Mouse (Mus musculus): ENCODE data around the gene Galnt17.

The Galnt17 gene

DNA sequence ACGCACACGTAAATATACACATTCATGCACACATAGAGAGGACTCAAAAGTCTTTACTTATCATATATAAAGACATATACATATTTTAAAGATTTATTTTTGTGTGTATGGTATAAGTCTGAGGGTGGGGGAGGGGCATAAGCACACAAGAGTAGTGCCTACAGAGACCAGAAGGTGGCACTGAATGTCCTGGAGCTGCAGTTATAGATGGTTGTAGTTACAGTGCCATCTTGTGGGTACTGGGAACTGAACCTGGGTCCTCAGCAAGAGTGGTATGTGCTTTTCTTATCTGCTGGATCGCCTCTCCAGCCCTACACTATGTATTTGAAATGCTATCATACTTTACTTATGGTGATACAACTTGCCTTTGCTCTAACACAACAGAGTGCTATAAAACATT lies 68.5 kb downstream of the Galnt17 start:
- DNase-seq, result no peak

DNA sequence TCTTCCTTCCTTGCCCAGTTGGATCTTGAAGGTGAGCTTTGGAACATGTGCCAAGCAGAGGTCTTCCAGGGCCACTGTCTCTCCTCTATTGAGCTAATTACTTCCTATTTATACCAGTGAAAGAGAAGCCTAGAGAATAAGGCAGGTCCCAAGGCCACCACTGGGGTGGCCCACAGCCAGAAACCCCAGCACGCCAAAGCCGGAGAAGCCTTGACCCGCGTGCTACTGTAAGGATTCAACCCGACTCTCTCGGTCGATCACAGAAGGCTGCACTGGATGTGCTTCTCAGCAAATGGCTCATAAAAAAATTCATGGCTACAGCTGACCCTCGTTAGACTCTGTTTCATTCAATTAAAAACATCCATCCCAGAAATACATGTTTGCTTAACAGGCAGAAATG lies 71.4 kb downstream of the Galnt17 start:
- DNase-seq, result no peak

DNA sequence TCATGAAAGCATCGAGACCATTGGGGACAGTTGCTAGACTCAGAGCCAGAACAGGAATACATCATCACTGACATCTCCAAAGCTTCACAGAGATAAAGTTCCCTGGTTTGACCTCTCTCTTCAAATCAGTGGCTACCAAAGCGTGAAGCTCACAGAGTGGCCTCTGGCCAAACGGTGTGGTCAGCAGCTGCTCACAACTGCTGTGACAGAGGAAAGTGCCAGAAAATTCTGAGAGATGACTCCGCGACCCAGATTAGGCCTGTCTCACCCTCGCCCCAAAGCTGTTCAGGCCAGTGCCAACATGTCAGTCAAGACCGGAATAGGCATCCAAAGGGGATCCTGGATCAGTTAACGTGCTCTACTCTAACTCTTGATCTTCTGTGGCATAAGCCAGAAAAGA lies 74.5 kb downstream of the Galnt17 start:
- DNase-seq, result no peak

DNA sequence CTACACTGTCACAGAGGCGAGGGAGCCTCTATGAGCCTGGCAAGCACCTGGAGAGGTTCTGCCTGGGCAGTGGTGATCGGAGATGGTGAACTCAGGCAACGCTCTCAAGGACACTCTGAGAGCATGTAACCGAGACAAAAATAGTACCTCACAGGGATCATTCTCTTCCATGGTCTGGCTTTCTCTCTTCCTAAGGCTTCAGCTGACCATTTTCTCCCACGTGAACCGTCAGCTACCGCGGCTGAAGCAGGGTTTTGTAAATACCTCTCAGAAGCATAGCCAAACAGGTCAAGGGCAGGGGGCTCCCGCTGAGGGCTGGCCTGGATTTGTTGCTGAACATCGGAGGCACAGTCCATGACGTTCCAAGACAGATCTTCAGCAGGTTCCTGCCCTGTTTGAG lies 77.2 kb downstream of the Galnt17 start:
- DNase-seq, result no peak

DNA sequence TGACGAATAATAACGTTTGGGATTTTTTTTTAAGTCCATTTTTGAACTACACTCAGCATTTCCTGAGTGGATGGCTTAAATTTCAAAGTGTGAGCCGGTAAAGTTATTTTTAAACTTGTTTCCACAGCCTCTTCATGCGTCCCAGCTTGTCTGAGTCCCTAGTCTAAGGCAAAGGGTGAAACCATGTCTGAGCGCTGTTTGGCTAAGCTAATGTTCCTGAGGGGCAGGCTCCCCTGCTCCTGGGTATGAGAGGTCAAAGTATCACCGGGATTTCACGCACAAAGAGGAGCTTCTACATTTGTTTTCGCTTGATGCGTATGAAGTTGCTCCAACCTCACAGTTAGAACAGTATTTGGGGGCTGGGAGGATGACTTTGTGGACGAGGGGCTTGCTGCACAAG lies 78.6 kb downstream of the Galnt17 start:
- no peak for DNase-seq

DNA sequence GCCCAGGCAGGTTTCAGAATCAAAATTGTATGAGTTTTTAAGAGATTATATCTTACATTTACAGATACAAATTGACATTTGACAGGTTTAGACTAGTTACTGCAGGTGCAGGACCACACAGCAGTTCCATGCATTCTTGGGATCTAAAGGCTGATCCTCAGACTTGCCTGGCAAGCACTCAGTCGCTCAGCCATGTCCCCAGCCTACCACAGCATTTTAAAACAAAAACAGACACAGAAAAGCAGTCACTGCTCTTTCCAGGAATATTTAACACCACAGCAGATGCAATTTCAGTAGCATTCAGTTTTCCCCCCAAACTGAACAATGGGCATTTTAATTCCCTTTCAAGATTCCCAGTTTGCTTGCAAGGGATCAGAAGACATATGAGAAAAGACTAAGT lies 84.9 kb downstream of the Galnt17 start:
- DNase-seq, result no peak

DNA sequence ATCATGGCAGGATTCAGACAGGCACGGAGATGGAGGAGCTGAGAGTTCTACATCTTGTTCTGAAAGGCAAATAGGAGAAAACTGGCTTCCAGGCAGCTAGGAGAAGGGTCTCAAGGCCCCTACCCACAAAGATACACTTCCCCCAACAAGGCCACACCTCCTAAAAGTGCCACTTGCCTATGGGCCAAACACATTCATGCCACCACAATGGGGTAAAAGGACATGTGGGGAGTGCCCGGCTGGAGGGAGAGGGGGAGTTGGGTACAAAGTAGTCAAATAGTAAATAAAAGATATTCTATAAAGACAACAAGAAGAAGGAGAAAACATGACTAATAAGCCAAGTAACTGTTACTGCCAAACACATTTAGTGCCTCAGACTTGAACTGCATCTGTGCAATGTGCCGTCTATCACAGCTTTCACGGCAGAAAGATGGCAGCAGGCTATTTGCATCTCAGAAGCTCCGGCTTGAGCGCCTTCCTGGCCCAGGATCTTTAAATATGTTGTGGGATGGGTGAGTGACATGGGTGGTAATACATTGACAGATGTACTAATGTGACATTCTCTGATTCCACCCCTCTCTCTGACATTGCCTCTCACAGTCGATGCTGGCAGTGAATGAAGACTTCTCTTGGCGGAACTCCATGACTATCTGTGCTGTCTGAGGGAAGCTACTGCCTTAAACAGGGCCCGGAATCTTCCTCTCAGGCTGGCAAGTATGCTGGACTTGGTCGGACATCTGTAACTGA lies 85.6 kb downstream of the Galnt17 start:
- no peak for DNase-seq

DNA sequence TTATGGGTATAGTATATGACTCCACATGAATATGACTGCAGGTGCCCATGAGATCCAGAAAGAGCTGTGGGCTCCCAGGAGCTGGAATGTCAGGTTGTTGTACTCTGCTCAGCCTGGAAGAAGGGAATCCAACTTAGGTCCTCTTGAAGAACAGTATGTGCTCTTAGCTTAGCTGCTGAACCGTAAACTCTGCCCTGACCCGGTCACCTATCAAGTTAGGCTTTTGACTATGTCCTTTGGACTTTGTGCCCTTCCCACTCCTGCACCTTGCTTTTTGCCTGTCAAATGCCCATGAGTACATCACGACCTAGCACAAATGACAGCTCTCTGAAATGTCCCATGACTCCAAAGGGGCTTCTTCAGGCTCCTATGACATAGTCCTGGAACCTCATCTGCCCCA lies 90.1 kb downstream of the Galnt17 start:
- no peak for DNase-seq

DNA sequence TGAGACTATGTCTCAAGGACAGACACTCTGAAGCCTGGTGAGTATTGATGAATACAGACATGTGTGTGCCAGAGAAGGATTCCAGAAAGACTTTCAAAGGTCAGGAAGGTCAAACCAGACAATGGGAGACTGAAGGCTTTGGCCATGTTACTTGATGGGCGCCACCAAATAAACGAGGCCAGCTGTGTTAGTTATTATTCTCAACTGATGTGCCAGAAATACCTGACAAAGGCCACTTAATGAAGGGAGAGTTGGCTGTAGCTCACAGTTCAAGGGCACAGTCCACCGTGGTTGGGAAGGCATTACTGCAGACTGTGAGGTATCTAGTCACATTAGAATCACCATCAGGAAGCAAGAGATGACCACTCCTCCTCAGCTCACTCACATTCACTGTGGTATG lies 96.7 kb downstream of the Galnt17 start:
- no peak for DNase-seq

DNA sequence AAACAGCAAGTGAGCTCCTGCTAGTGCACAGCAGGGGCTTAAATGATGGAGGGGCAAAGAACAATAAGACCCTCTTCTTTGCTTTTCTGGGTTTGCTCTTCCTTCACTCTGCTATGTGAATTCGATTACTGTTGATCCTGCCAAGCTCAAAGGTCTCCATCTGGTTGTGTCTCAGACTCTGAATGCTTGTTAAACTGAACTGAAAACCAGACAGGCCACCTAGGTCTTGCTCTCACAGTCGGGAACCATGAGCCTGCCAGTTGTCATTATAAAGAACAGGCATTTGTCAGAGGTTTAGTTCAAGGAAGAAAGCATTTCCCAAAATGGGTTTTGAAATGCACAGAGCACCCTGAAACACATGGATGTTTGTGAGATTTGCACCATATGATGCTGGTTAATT lies 107.2 kb downstream of the Galnt17 start:
- no peak for DNase-seq

DNA sequence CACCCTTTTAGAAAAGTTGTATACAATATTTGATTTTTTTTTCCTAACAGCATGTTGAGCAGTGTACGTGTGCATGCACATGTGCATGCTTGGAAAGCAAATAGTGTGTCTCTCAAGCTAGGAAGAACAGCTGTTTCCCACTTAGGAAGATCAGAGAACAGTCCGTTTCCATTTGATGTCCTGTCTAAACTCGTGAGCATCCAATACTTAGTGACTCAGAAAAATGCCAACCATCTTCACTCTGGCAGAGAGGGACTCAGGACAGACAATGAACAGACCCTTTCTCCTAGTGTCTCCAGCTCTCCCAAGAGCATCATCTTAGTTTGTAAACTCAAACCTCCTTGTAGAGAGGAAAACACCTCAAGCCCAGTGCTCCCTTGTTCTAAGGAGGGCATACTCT lies 116.0 kb downstream of the Galnt17 start:
- DNase-seq, result no peak

DNA sequence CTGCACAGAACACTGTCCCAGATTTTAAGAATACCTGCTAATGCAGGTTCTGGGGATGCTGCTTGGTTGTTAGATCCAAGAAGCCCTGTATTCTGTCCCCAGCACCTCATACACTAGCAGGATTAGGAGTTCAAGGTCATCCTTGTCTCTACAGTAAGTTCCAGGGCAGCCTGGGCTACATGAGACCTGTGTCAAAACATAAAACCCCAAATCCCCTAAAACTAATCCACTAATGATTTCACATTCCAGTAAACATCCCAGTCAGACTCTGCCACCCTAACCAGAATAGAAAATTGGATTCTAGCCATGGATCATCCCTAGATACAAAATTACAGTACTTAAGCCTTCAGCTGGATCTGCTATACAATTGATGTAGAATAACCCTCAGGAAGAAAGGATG lies 123.7 kb downstream of the Galnt17 start:
- DNase-seq, result no peak

DNA sequence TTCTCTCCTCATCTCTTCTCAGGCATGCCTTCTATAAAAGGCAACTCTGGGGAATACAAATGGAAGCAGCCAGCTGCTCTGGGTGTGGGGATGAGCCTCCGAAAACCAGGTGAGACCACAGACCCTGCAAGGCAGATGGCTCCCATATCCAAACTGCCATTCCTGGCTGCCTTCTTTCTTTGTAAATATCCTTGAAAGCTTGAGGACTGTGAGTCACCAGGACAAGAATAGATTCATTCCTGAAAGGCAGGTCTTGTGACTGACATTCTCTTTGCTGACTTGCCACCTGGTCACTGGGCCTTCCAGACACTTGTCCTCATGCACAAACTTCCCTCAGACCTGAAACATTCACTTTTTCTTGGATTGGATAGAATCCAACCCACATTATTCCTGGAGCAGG lies 127.1 kb downstream of the Galnt17 start:
- peak; percentile 61 for DNase-seq

DNA sequence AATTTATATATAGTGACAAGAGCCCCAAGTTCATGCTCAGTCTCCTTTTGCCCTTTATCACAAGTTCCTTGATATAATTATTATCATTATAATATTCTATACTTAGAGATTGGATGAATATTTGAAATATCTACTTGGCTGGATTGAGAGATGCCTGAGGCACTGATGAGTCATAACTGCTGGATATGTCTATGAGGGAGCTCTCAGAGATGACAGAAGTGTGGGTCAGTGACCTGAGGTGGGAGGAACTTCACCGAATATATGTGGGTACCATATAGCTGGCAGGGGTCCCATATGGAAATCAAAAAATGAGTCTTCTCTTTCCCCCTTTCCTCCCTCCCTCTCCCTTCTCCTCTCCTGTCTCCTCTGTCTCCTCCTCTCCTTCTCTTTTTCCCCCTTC lies 127.5 kb downstream of the Galnt17 start:
- no peak for DNase-seq

DNA sequence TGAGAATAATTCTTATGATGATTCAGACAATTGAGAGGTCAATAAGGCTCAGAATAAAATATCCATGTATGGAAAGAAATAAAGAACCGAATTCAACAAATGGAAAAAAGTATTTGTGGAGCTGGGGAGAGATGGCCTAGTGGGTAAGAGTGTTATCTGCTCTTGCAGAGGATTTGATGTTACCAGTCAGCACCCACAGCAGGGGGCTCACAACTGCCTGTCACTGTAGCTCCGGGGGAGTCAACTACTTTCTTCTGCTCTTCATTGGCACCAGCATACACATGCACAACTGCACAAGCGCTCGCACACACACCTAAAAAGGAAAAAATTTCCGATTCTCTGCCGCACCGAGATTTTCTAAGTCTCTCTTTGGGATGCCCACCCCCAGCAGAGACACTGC lies 130.4 kb downstream of the Galnt17 start:
- no peak for DNase-seq

DNA sequence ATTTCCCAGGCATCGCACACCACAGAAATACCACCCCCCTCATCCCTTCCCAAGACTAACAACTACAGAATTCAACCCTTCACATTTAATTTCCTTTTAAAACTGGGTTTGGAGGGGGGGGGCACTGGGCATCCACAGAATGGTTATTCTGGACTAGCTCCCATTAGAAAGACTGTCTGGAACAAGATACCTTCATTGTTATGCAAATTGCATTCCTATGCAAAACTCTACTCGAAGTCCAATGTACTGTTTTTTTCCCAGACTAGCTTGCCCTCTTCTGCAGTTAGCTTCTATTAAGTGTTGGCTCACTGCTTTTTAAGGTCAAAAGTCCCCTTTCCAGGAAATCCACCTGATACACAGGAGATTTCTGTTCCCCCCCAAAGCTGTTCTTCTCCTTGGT lies 131.1 kb downstream of the Galnt17 start:
- DNase-seq, result no peak

DNA sequence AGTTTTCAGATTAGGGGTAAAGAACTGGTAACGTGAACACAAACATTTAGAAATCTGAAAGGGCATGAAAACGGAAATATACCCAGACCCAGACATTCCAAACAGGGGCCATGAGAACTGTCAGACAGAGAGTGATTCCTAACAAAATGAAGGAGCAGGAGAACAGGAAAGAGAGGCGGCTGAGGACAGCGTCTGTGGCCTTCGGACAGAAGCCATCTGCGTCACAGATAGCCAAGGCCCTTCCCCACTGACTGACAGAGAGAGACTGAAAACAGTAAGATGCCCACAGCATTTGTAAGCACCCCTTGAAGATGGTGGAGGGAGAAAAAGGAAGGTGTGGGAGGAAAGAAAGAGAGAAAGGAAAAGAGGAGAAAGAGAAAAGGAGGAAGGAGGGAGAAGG lies 139.1 kb downstream of the Galnt17 start:
- DNase-seq, result no peak

DNA sequence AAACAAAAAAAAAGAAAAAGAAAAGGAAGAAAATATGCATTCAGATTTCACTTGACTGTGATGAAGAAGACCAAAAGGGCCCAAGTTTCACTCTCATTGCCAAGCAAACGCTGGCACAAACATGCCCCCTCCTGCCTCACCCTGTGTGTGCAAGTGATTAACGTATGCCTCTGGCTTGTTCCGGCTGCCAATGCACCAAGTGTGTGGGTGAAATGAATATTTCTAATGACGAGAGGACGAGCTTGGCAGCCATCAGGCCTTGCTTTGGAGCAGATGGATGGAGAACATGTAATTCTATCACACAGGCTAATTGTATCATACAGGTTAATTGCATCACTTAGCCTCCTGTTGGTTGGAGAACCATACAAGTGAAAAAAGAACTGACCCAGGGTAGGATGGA lies 140.9 kb downstream of the Galnt17 start:
- DNase-seq, result no peak

DNA sequence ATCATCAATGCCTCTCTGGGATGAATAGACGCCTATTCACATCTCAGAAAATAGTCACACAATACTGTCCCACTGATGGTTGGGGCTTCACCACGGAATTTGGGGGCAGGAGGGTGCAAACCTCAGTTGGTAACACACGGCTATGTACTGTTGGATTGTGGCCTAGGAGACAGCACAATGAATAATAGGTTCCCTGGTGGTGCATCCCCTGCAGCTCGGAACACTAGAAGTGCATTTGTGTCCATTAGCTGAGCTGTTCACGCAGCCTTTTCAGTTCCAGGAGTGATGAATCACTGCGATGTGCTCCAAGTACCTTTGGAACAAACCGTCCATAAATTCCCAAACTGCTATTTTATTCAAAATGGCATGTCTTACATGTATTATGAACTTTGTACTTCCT lies 142.6 kb downstream of the Galnt17 start:
- no peak for DNase-seq

DNA sequence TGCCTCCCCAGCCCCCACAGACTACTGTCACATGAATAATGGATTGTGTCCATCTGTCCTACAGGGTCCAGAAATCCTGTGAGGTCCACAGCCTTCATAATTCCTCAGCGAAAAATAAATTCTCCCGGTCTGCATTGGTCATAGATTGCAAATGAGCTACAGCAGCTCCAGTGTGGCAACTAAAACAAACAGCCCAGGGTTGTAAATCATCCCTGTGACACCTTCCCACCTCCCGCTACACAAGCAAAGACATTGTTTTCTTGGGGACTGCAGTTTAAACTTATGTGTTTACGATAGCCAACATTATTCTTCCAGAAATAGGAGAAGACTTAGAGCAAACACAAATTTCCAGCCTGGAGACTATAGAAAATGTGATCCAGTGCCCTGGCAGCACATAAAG lies 150.4 kb downstream of the Galnt17 start:
- no peak for DNase-seq

DNA sequence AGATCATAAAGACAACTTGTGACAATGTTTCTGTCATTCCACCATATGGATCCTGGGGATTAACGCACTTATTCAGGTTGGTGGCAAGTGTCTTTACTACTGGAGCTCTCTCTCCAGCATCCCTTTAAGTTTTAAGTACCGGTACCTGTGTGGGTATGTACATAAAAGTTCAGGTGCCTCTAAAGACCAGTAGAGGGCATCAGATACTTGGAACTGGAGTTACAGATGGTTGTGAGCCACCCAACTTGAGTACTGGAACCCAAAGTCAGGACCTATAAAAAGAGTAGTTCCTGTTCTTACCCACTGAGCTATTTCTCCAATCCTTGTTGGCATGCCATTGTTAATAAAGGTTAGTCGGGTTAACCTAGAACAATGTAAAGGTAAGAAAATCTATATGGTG lies 152.0 kb downstream of the Galnt17 start:
- no peak for DNase-seq

DNA sequence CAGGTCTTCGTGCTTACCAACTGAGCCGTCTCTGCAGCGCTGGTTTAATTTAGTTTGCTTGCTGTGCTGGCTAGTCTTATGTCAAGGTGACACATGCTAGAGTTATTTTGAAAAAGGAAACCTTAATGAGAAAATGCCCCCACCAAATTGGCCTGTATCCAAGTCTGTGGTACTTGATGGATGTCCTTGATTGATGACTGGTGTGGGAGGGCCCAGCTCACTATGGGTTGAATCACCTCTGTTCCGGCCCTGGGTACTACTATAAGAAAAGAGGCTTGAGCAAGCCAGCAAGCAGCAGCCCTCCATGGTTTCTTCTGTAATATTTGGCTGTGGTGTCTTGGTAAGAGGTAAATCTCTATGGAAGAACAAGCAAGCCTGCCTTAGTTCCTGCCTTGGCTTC lies 165.7 kb downstream of the Galnt17 start:
- DNase-seq, result no peak

DNA sequence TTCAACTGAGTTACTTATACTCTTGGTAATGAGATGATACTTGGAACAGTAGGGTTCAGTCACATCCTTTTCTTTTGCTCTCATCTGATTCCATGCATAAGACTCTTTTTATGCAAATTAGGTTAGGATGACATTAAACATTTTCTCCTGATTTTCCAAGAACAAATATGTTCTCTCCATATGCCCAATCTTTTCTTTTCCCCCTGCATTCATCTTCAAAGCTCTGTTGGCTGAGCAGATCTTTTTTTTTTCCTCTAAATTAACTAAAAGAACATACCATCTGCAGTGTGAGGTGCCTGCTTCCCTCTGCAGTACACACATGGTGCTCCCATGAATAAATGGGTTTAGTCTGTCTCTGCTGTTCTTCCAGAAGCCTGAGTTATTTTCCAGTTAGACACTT lies 173.5 kb downstream of the Galnt17 start:
- no peak for DNase-seq

DNA sequence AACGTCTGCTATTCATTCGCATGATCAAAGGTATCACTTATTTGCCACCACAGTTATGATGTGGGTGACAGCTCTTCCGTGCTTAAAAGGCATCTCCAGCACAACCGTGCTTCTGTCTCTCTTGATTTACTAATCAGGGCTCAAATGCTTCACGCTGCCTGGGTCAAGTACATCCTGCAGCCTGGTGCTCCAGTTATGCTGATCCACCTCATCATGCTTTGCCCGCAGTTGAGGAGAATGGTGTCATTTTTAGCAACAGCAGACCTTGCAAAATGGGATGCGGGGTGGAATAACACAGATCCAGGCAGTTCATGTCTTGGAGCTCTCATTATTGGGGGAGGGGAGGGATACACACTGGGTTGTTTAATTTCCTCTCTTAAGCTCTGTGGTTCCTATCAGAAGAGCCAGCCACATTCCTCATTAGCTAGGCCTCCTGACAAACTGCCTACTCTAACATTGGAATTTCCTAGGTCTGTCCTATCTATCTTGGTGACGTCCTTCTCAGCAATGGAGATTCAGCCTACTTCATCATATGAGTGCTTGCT lies 187.9 kb downstream of the Galnt17 start:
- DNase-seq, result no peak

DNA sequence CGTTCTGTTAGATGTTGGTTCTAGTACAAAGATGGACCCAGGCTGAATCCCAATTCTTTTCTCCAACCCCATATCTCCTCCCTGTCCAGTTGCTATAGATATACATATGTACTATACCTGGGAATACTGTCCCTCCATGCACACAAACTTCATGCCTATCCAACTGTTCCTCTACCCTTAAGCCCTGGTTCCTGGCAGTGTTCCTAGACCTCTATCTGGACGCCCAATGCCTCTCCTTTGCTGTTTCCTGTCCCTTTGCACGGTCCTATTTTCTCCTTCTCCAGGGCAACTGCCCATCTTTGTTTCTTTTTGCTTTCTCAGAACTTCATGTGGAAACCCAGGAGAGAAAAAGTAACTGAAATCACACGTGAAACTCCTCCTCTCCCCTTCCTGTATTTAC lies 188.4 kb downstream of the Galnt17 start:
- no peak for DNase-seq
